Mouse (Mus musculus) ES-E14 (cell line): Measurements from ENCODE around the gene Sapcd1.
A peak's percentile ranks its signal among the peaks of the same experiment; 100 is the strongest.

Experiments
- CHD2 ChIP-seq: IDR thresholded peaks from 2 replicates; pipeline ENCODE4 v1.6.1; 2014; ENCODE audit warnings: mild to moderate bottlenecking, low read depth, low read length, inconsistent platforms
- HCFC1 ChIP-seq: IDR thresholded peaks from 2 replicates; pipeline ENCODE4 v1.6.1; 2012; ENCODE audit warnings: low read length, inconsistent platforms, borderline replicate concordance; ENCODE audit not compliant: insufficient read depth
- MAFK ChIP-seq: IDR thresholded peaks from 2 replicates; pipeline ENCODE4 v1.6.1; 2014; ENCODE audit warnings: mild to moderate bottlenecking, low read depth, low read length, inconsistent platforms; ENCODE audit not compliant: insufficient read depth
- ZNF384 ChIP-seq: IDR thresholded peaks from 2 replicates; pipeline ENCODE4 v1.6.1; 2012; ENCODE audit warnings: low read depth, low read length, inconsistent platforms

- TF ChIP-seq MAFK (no peak), CHD2 (no peak), ZNF384 (0 out of 2 replicates have a peak, but pooled peaks have one; percentile 49), HCFC1 (0 out of 2 replicates have a peak, but pooled peaks have one; percentile 28)
These were observed 48.8 kb upstream of the Sapcd1 start, which contains the start of gene Ly6g6e for GRCm38 (mm10) chr17:35076507-35077176.
